Mouse (Mus musculus) myocyte (in vitro differentiated cells): ENCODE measurements around the gene Jph2.

Source experiments
- CEBPB ChIP-seq: IDR thresholded peaks from 2 replicates; pipeline ENCODE4 v1.6.1; 2011; ENCODE audit warnings: mild to moderate bottlenecking, moderate library complexity; ENCODE audit not compliant: poor library complexity, insufficient read depth, severe bottlenecking
- MAX ChIP-seq: IDR thresholded peaks from one replicate; pipeline ENCODE4 v1.6.1; 2011; ENCODE audit warnings: low read depth, mild to moderate bottlenecking, control low read depth
- MYOD1 ChIP-seq, 3 experiments: IDR thresholded peaks; one replicate each; pipeline ENCODE4 v1.6.1; 2011; ENCODE audit warnings: control low read depth in 2 of 3, low read depth in 2 of 3, mild to moderate bottlenecking in 2 of 3, moderate library complexity in 1 of 3; ENCODE audit not compliant: insufficient read length in 2 of 3, control insufficient read depth in 1 of 3
- MYOG ChIP-seq, 3 experiments: IDR thresholded peaks; one replicate each; pipeline ENCODE4 v1.6.1; 2011; ENCODE audit warnings: control low read depth in 2 of 3, low read depth in 2 of 3, mild to moderate bottlenecking in 2 of 3; ENCODE audit not compliant: insufficient read length in 2 of 3, control insufficient read depth in 1 of 3, insufficient read depth in 1 of 3
- POLR2A ChIP-seq: IDR thresholded peaks from one replicate; pipeline ENCODE4 v1.6.1; 2011; ENCODE audit warnings: low read depth, mild to moderate bottlenecking, control low read depth, moderate library complexity; ENCODE audit not compliant: insufficient read length
- POLR2AphosphoS2 ChIP-seq: IDR thresholded peaks from one replicate; pipeline ENCODE4 v1.6.1; 2011; ENCODE audit warnings: low read depth, control low read depth; ENCODE audit not compliant: insufficient read length
- USF1 ChIP-seq: IDR thresholded peaks from one replicate; pipeline ENCODE4 v1.6.1; 2011; ENCODE audit warnings: low read depth, mild to moderate bottlenecking, control low read depth, moderate library complexity

GRCm38 (mm10) chr2:163393241-163393640 lies 4.6 kb downstream of the Jph2 start:
- no peak for TF ChIP-seq MAX
- no peak for TF ChIP-seq USF1
- peak; percentile 17 for TF ChIP-seq POLR2A
- TF ChIP-seq CEBPB: no peak
- TF ChIP-seq MYOD1 (IDR thresholded peaks at IDR 0.05; ENCODE audit: control insufficient read depth in 1 of 3, insufficient read length in 2 of 3, low read depth in 2 of 3): no peak
- peak; percentile 27 for TF ChIP-seq POLR2AphosphoS2
- TF ChIP-seq MYOG (IDR thresholded peaks at IDR 0.05; ENCODE audit: control insufficient read depth in 1 of 3, insufficient read depth in 1 of 3, insufficient read length in 2 of 3, low read depth in 2 of 3): no peak
